Mouse (Mus musculus) liver, adult 2 months (tissue): ENCODE measurements at regions not wholly inside any gene's neighbourhood (a gene's known extent, or its start where the extent isn't known, plus 50 kb on each side); places are given as distances from the start of the nearest gene placed in this dataset.

Experiments used
- DNase-seq: peaks from one replicate; pipeline ENCODE4 v3.0.0-alpha.2; 2011; ENCODE audit warnings: low read depth, low spot score; ENCODE audit errors: extremely low read depth
- H3K27ac ChIP-seq: fragments of 200-500 bp; replicated peaks from 2 replicates; pipeline ENCODE4 v1.5.1; 2012; ENCODE audit warnings: low read depth, mild to moderate bottlenecking, control low read depth, inconsistent platforms, low read length; ENCODE audit not compliant: insufficient read depth
- H3K27me3 ChIP-seq: fragments of 200-500 bp; 2 replicates; pipeline ENCODE4 v1.6.1; 2012; ENCODE audit warnings: mild to moderate bottlenecking, moderate library complexity, low read length, inconsistent platforms; ENCODE audit not compliant: control insufficient read depth, insufficient read depth
- H3K36me3 ChIP-seq: fragments of 200-500 bp; 2 replicates; pipeline ENCODE4 v1.6.1; 2012; ENCODE audit warnings: low read length, inconsistent platforms; ENCODE audit not compliant: control insufficient read depth, insufficient read depth
- H3K4me1 ChIP-seq: fragments of 200-500 bp; 2 replicates; pipeline ENCODE4 v1.6.1; 2011; ENCODE audit warnings: low read length; ENCODE audit not compliant: control insufficient read depth, insufficient read depth
- H3K4me3 ChIP-seq: fragments of 200-500 bp; 2 replicates; pipeline ENCODE4 v1.5.1; 2011; ENCODE audit warnings: low read depth, mild to moderate bottlenecking, control low read depth, low read length, moderate library complexity; ENCODE audit not compliant: insufficient read depth
- H3K79me2 ChIP-seq: fragments of 200-500 bp; 2 replicates; pipeline ENCODE4 v1.6.1; 2012; ENCODE audit warnings: inconsistent platforms, mild to moderate bottlenecking, low read length, moderate library complexity; ENCODE audit not compliant: control insufficient read depth, insufficient read depth
- H3K9ac ChIP-seq: fragments of 200-500 bp; 2 replicates; pipeline ENCODE4 v1.6.1; 2012; ENCODE audit warnings: low read depth, mild to moderate bottlenecking, control low read depth, inconsistent platforms, low read length
- CTCF ChIP-seq: fragments of 200-500 bp; IDR thresholded peaks from 2 replicates; pipeline ENCODE4 v1.5.1; 2011; ENCODE audit warnings: low read depth, low read length, control low read depth
- POLR2A ChIP-seq: fragments of 200-500 bp; IDR thresholded peaks from 2 replicates; pipeline ENCODE4 v1.6.1; 2011; ENCODE audit warnings: low read length, control low read depth; ENCODE audit not compliant: insufficient read depth; ENCODE audit errors: extremely low read depth
- WGBS: fragments of 180-500 bp; shearing (Covaris S2); methylation state at CpG from one replicate; pipeline ENCODE4 v1.1.7; 2018; 5-methylcytosine and 5-hydroxymethylcytosine counted together

- Histone ChIP-seq H3K4me1 (no peaks in the 10 kb centered on the region), H3K36me3 (no peaks in the 10 kb centered on the region), H3K9ac (no peak overlapping the region), H3K27ac (no peak overlapping the region), H3K4me3 (no peak overlapping the region), H3K79me2 (no peaks in the 10 kb centered on the region), H3K27me3 (no peaks in the 10 kb centered on the region)
- 40% methylated on average over 2 of the region's 2 CpGs for WGBS
- no peak for DNase-seq
- no peak for TF ChIP-seq POLR2A
- TF ChIP-seq CTCF, result no peak
Measured at GRCm38 (mm10) chr5:63579409-63579808, 69.5 kb upstream of the Nwd2 start.

- no peaks in the 10 kb centered on the region for H3K27me3 ChIP-seq
- no peak for DNase-seq
- no peaks in the 10 kb centered on the region for H3K4me1 ChIP-seq
- H3K36me3 ChIP-seq, result no peaks in the 10 kb centered on the region
- no peak overlapping the region for H3K4me3 ChIP-seq
- H3K79me2 ChIP-seq, result no peaks in the 10 kb centered on the region
- H3K27ac ChIP-seq, result no peak overlapping the region
- H3K9ac ChIP-seq, result no peak overlapping the region
- TF ChIP-seq POLR2A, result no peak
- TF ChIP-seq CTCF, result no peak
- WGBS, result 77% methylated on average over 4 of the region's 4 CpGs
Measured at GRCm38 (mm10) chr5:63587051-63587450, 61.9 kb upstream of the Nwd2 start.

GRCm38 (mm10) chr5:63587855-63588254 lies 61.0 kb upstream of the Nwd2 start:
- 86% methylated on average over 4 of the region's 4 CpGs for whole genome bisulfite sequencing
- Histone ChIP-seq H3K4me1 (no peaks in the 10 kb centered on the region), H3K36me3 (no peaks in the 10 kb centered on the region), H3K27ac (no peak overlapping the region), H3K79me2 (no peaks in the 10 kb centered on the region), H3K9ac (no peak overlapping the region), H3K4me3 (no peak overlapping the region), H3K27me3 (no peaks in the 10 kb centered on the region)
- TF ChIP-seq CTCF (no peak), POLR2A (no peak)
- DNase-seq, result no peak
